Mouse (Mus musculus): ENCODE measurements around the gene Zfhx2. TPM values are rescaled to one million over a fixed set of nuclear protein-coding genes. Genes with fewer than 3 reads are reported as not detected.

Zfhx2 gene
- polyA plus RNA-seq, 1 experiment from 2014 or later: 3.8 TPM

DNA sequence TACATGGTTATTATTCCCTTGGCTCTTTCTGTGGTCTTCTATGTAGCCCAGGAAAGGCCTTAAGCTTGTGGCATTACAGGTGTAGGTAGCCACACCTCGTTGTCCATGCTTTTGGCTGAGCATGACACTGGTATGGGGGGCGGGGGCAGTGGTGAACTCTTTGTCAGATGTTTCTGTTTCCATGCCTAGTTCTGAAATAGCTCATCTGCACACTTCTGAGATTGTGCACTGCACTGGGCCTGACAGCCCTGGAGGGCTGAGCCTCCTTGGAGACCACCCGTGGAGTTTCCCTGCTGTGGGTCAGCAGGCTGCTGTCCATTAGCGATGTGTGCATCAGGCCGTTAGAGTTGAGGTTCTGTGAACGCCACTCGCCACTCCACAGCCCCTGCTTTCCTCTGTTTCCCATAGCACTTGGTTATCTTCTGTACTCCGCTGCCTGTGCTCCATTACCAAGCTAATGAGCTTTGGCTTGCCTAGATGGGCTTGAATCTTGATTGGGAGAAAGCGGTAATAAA lies 4.5 kb upstream of the Zfhx2 start:
- H3K27ac ChIP-seq (ENCODE audit: low read length): no peak overlapping the region

GRCm38 (mm10) chr14:55095671-55096070 lies 3.5 kb upstream of the Zfhx2 start:
- peak overlapping the region; percentile 69 for H3K4me2 ChIP-seq (ENCODE audit: low read depth, low read length)
- peaks cover 10% of the 10 kb centered on the region; the same call in 1 of the 2 replicates for H3K36me3 ChIP-seq (ENCODE audit: control insufficient read depth, insufficient read depth, low read length)
- ATAC-seq (ENCODE audit: low read depth): no peak
- peak overlapping the region; percentile 76 for H3K9ac ChIP-seq (ENCODE audit: low read length)
- WGBS: 60% methylated on average over 12 of the region's 12 CpGs
- H3K27me3 ChIP-seq (ENCODE audit: control insufficient read depth, insufficient read depth, low read depth, low read length): no peaks in the 10 kb centered on the region; the same call in 1 of the 2 replicates
- no peaks in the 10 kb centered on the region for H3K9me3 ChIP-seq (ENCODE audit: control insufficient read depth, low read length)
- H3K4me3 ChIP-seq (ENCODE audit: low read length): peak overlapping the region; percentile 61
- peaks cover 27% of the 10 kb centered on the region for H3K4me1 ChIP-seq (replicated peaks; ENCODE audit: control insufficient read depth, insufficient read depth, low read length)
- H3K27ac ChIP-seq (ENCODE audit: low read length): no peak overlapping the region

More for the DNA sequence above, 4.5 kb upstream of the Zfhx2 start:
- H3K36me3 ChIP-seq (ENCODE audit: control insufficient read depth, insufficient read depth, low read length): peaks cover 10% of the 10 kb centered on the region; the same call in 1 of the 2 replicates
- WGBS: 51% methylated on average over 9 of the region's 9 CpGs
- no peak overlapping the region for H3K4me3 ChIP-seq (ENCODE audit: low read length)
- H3K27me3 ChIP-seq (ENCODE audit: control insufficient read depth, insufficient read depth, low read depth, low read length): no peaks in the 10 kb centered on the region
- no peak for ATAC-seq (ENCODE audit: low read depth)
- no peak overlapping the region for H3K4me2 ChIP-seq (ENCODE audit: low read depth, low read length)
- peak overlapping the region; percentile 32 for H3K9ac ChIP-seq (ENCODE audit: low read length)
- no peaks in the 10 kb centered on the region for H3K9me3 ChIP-seq (ENCODE audit: control insufficient read depth, low read length)
- peaks cover 18% of the 10 kb centered on the region for H3K4me1 ChIP-seq (replicated peaks; ENCODE audit: control insufficient read depth, insufficient read depth, low read length)

- peak overlapping the region; percentile 69 for H3K4me2 ChIP-seq (ENCODE audit: low read depth, low read length)
- 45% methylated on average over 9 of the region's 9 CpGs for WGBS
- H3K27ac ChIP-seq (ENCODE audit: low read length): no peak overlapping the region
These were observed 3.1 kb upstream of the Zfhx2 start for GRCm38 (mm10) chr14:55095263-55095662.

GRCm38 (mm10) chr14:55094704-55095231 lies 2.6 kb upstream of the Zfhx2 start, which contains the start of gene Thtpa:
Gene Thtpa, plus strand, starts transcription at chr14:55094784.
- peak within 1 kb of the TSS; percentile 69 for H3K4me2 ChIP-seq (ENCODE audit: low read depth, low read length)
- H3K4me3 ChIP-seq (ENCODE audit: low read length): peak within 1 kb of the TSS; percentile 61
- H3K27me3 ChIP-seq (ENCODE audit: control insufficient read depth, insufficient read depth, low read depth, low read length): no peaks in the 10 kb centered on the region; the same call in 1 of the 2 replicates
- H3K9ac ChIP-seq (ENCODE audit: low read length): peak within 1 kb of the TSS; percentile 76
- H3K27ac ChIP-seq (ENCODE audit: low read length): no peak within 1 kb of the TSS; the same call in 1 of the 2 replicates
- ATAC-seq (ENCODE audit: low read depth): peak; percentile 73
- H3K9me3 ChIP-seq (ENCODE audit: control insufficient read depth, low read length): no peaks in the 10 kb centered on the region
- H3K36me3 ChIP-seq (ENCODE audit: control insufficient read depth, insufficient read depth, low read length): peaks cover 10% of the 10 kb centered on the region; the same call in 1 of the 2 replicates
- WGBS: under 1% methylated on average over 30 of the region's 30 CpGs
- H3K4me1 ChIP-seq (replicated peaks; ENCODE audit: control insufficient read depth, insufficient read depth, low read length): peaks cover 27% of the 10 kb centered on the region

More at GRCm38 (mm10) chr14:55095263-55095662, 3.1 kb upstream of the Zfhx2 start:
- H3K36me3 ChIP-seq (ENCODE audit: control insufficient read depth, insufficient read depth, low read length): peaks cover 10% of the 10 kb centered on the region; the same call in 1 of the 2 replicates
- peak overlapping the region; percentile 61 for H3K4me3 ChIP-seq (ENCODE audit: low read length)
- peak overlapping the region; percentile 76 for H3K9ac ChIP-seq (ENCODE audit: low read length)
- no peaks in the 10 kb centered on the region for H3K9me3 ChIP-seq (ENCODE audit: control insufficient read depth, low read length)
- peaks cover 27% of the 10 kb centered on the region for H3K4me1 ChIP-seq (replicated peaks; ENCODE audit: control insufficient read depth, insufficient read depth, low read length)
- H3K27me3 ChIP-seq (ENCODE audit: control insufficient read depth, insufficient read depth, low read depth, low read length): no peaks in the 10 kb centered on the region; the same call in 1 of the 2 replicates
- no peak for ATAC-seq (ENCODE audit: low read depth)

- peaks cover 32% of the 10 kb centered on the region for H3K4me1 ChIP-seq (replicated peaks; ENCODE audit: control insufficient read depth, insufficient read depth, low read length)
- ATAC-seq (ENCODE audit: low read depth): no peak
- no peaks in the 10 kb centered on the region for H3K9me3 ChIP-seq (ENCODE audit: control insufficient read depth, low read length)
- 40% methylated on average over 6 of the region's 6 CpGs for WGBS
- H3K4me3 ChIP-seq (ENCODE audit: low read length): no peak overlapping the region; the same call in 1 of the 2 replicates
- no peak overlapping the region for H3K9ac ChIP-seq (ENCODE audit: low read length)
- H3K27ac ChIP-seq (ENCODE audit: low read length): no peak overlapping the region
- H3K4me2 ChIP-seq (ENCODE audit: low read depth, low read length): peak overlapping the region; percentile 69; the same call in 1 of the 2 replicates
- H3K36me3 ChIP-seq (ENCODE audit: control insufficient read depth, insufficient read depth, low read length): peaks cover 10% of the 10 kb centered on the region; the same call in 1 of the 2 replicates
- no peaks in the 10 kb centered on the region; the same call in 1 of the 2 replicates for H3K27me3 ChIP-seq (ENCODE audit: control insufficient read depth, insufficient read depth, low read depth, low read length)
These were observed 1.8 kb upstream of the Zfhx2 start for GRCm38 (mm10) chr14:55093927-55094326.

DNA sequence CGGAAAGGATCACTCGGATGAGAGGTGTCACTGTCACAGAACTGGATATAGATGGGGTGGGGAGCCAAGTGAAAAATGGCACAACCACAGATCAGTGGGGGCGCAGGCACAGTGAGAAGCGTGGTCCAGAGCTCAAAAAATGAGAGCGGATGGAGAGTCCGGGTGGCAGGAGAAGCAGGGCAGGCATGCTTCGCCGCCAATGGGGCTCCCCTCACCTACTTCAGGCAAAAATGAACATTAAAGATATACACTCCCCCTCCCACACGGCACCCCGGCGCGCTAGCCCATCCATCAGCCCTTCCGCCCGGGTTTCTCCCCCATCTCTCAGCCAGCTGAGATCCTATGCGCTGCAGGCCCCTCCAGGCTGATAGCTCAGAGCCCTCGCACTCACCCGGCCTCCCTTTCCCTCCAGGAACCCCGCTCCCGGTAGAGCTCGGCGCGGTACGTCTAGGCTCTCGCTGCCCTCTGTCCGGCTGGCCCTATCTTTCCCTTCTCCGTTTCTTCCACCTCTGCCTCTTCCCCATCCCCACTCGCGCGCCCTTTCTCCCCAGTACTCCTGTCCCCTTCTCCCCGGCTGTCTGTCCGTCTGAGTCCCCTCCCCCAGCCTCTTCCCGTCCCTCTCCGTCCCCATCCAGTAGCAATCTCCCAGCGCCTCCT lies 787 bp downstream of the Zfhx2 start:
- Histone ChIP-seq H3K36me3 (ENCODE audit: control insufficient read depth, insufficient read depth, low read length) (no peaks in the 10 kb centered on the region), H3K27me3 (ENCODE audit: control insufficient read depth, insufficient read depth, low read depth, low read length) (no peaks in the 10 kb centered on the region; the same call in 1 of the 2 replicates), H3K9me3 (ENCODE audit: control insufficient read depth, low read length) (no peaks in the 10 kb centered on the region), H3K4me1 (replicated peaks; ENCODE audit: control insufficient read depth, insufficient read depth, low read length) (peaks cover 26% of the 10 kb centered on the region), H3K9ac (ENCODE audit: low read length) (peak overlapping the region; percentile 74), H3K27ac (ENCODE audit: low read length) (no peak overlapping the region), H3K4me2 (ENCODE audit: low read depth, low read length) (peak overlapping the region; percentile 84), H3K4me3 (ENCODE audit: low read length) (peak overlapping the region; percentile 65)
- no peak for ATAC-seq (ENCODE audit: low read depth)
- 3% methylated on average over 34 of the region's 34 CpGs for WGBS

DNA sequence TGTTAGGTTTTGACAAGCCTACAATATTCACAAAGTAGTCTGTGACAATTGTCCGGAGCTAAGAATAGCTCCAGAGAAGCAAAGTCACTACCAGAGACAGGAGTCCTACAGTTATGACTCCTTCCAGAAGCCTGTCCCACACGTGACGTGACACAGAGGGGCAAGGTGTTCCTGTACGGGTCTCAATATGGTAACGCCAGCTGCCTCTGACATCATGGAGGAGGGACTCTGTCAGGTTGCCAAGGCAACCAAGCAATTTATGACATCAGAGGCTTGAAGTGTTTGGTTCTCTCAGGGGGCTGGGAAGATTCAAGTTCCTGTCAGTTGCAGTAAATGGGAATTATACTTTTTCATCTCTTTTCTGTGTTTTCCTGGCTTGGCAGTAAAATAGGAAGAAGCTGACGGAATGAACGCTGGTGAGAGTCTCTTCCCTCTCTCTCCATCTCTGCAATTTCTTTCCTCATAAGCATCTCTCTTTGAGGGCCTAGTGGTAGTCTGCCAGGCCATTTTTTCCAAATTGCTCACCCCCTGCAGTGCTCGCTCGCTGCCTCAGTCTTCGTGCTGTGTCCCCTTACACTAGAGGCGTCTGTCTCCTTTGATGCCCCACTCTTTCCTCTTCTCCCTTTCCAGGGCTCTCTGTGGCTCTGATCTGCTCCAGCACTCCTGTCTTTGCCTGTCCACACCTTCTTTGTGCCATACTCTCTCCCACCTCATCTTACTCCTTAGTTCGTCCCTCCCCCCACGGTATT lies 2.8 kb downstream of the Zfhx2 start:
- H3K36me3 ChIP-seq (ENCODE audit: control insufficient read depth, insufficient read depth, low read length): no peaks in the 10 kb centered on the region
- WGBS: 51% methylated on average over 13 of the region's 13 CpGs
- no peak overlapping the region for H3K9ac ChIP-seq (ENCODE audit: low read length)
- no peaks in the 10 kb centered on the region; the same call in 1 of the 2 replicates for H3K27me3 ChIP-seq (ENCODE audit: control insufficient read depth, insufficient read depth, low read depth, low read length)
- H3K4me3 ChIP-seq (ENCODE audit: low read length): no peak overlapping the region
- no peak overlapping the region for H3K4me2 ChIP-seq (ENCODE audit: low read depth, low read length)
- peaks cover 17% of the 10 kb centered on the region for H3K4me1 ChIP-seq (replicated peaks; ENCODE audit: control insufficient read depth, insufficient read depth, low read length)
- no peak overlapping the region; the same call in 1 of the 2 replicates for H3K27ac ChIP-seq (ENCODE audit: low read length)
- no peaks in the 10 kb centered on the region for H3K9me3 ChIP-seq (ENCODE audit: control insufficient read depth, low read length)
- no peak for ATAC-seq (ENCODE audit: low read depth)

- Histone ChIP-seq H3K27ac (ENCODE audit: low read length) (no peak overlapping the region), H3K36me3 (ENCODE audit: control insufficient read depth, insufficient read depth, low read length) (no peaks in the 10 kb centered on the region), H3K4me2 (ENCODE audit: low read depth, low read length) (no peak overlapping the region), H3K9me3 (ENCODE audit: control insufficient read depth, low read length) (no peaks in the 10 kb centered on the region), H3K4me1 (replicated peaks; ENCODE audit: control insufficient read depth, insufficient read depth, low read length) (peaks cover 8% of the 10 kb centered on the region), H3K4me3 (ENCODE audit: low read length) (no peak overlapping the region), H3K9ac (ENCODE audit: low read length) (no peak overlapping the region), H3K27me3 (ENCODE audit: control insufficient read depth, insufficient read depth, low read depth, low read length) (no peaks in the 10 kb centered on the region; the same call in 1 of the 2 replicates)
- no peak for ATAC-seq (ENCODE audit: low read depth)
- WGBS: 84% methylated on average over 6 of the region's 6 CpGs
These were observed 6.1 kb downstream of the Zfhx2 start for GRCm38 (mm10) chr14:55086009-55086514.
